ENCODE assay signal across 13 mouse cellular contexts in the genomic region with DNA sequence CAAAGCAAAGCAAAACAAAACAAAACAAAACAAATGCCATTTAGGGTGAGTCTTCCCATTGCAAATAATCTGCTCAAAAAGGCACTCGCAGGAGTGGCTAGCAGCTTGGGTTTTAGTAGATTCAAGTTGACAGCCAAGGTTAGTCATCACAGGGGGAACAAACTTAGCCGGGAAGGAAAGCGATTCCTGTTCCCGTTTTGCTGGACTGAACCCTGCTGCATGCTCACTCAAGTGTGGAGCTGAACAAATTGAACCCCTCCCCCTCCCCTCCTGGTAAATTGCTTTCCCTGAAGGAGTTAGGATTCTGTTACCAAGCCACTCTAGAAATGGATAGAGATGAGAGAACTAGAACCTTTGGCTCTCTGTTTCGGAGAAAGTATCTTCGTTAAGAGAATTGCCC. TPM values are rescaled to one million over a fixed set of nuclear protein-coding genes. Genes with fewer than 3 reads are reported as not detected.
DNase-seq lines count a peak whose midpoint lies in the region; ATAC-seq and TF ChIP-seq lines count a peak whose summit lies in the region.
"Had no signal": no experiment of that assay in that cellular context is flagged by ENCODE, and none has a peak within 500 bp of the region (broad histone marks: within the 10 kb centered on the region; RNA-seq: fewer than 3 reads in every experiment).

No protein-coding gene starts in this region.

- no peak overlapping the region for H3K4me2 ChIP-seq in kidney, embryonic 14.5 days (replicated peaks; ENCODE audit: low read depth, low read length)
- H3K4me2 ChIP-seq in forebrain, embryonic 12.5 days = no peak overlapping the region
- H3K4me2 ChIP-seq: liver, embryonic 12.5 days had no signal

- no peak overlapping the region for H3K9ac ChIP-seq in kidney, embryonic 14.5 days (ENCODE audit: low read depth, low read length)
- H3K9ac ChIP-seq in forebrain, embryonic 12.5 days = no peak overlapping the region
- H3K9ac ChIP-seq: liver, embryonic 12.5 days had no signal

- H3K9me3 ChIP-seq in kidney, embryonic 14.5 days (ENCODE audit: control insufficient read depth, low read length) = no peaks in the 10 kb centered on the region
- no peaks in the 10 kb centered on the region for H3K9me3 ChIP-seq in forebrain, embryonic 12.5 days
- H3K9me3 ChIP-seq: liver, embryonic 12.5 days had no signal

- TF ChIP-seq CTCF in brain, embryonic 14.5 days (IDR thresholded peaks at IDR 0.05; ENCODE audit: borderline replicate concordance, extremely low read depth, insufficient read depth, insufficient read length) = no peak

- 16% methylated on average over 6 of the region's 6 CpGs for WGBS in kidney, embryonic 14.5 days
- WGBS in forebrain, embryonic 12.5 days = 40% methylated on average over 6 of the region's 6 CpGs

- no peak overlapping the region; the same call in 1 of the 2 replicates for H3K27ac ChIP-seq in kidney, embryonic 14.5 days (ENCODE audit: low read depth, low read length)
- H3K27ac ChIP-seq in forebrain, embryonic 12.5 days = no peak overlapping the region
- H3K27ac ChIP-seq: heart, adult 2 months; liver, embryonic 12.5 days had no signal

- peak; percentile 55 for DNase-seq in kidney, adult 11 months
- DNase-seq in brain, embryonic 14.5 days (ENCODE audit: low read depth) = peak; percentile 49
- DNase-seq in forelimb bud, embryonic 11.5 days (ENCODE audit: low read depth, low spot score) = peak; percentile 21
- DNase-seq in kidney, postnatal 36 days = peak; percentile 76 to 80
- DNase-seq in T-cell, adult 2 months (ENCODE audit: low spot score) = no peak
- no peak for DNase-seq in adrenal gland, postnatal 36 days
- DNase-seq: cerebellum, adult 9-11 months; heart, adult 2 months; heart, postnatal 10 days had no signal

- H3K27me3 ChIP-seq in kidney, embryonic 14.5 days (ENCODE audit: control insufficient read depth, insufficient read depth, low read length) = no peaks in the 10 kb centered on the region
- H3K27me3 ChIP-seq in forebrain, embryonic 12.5 days = peaks cover 12% of the 10 kb centered on the region

- no peaks in the 10 kb centered on the region for H3K36me3 ChIP-seq in kidney, embryonic 14.5 days (ENCODE audit: control insufficient read depth, insufficient read depth, low read length)
- H3K36me3 ChIP-seq in forebrain, embryonic 12.5 days (replicated peaks) = no peaks in the 10 kb centered on the region
- H3K36me3 ChIP-seq: liver, embryonic 12.5 days had no signal

- no peak for ATAC-seq in kidney, embryonic 14.5 days (ENCODE audit: low FRiP score, low TSS enrichment)
- no peak for ATAC-seq in forebrain, embryonic 12.5 days (ENCODE audit: low FRiP score)
- ATAC-seq: intestine, embryonic 16.5 days; liver, embryonic 12.5 days had no signal

- peaks cover 15% of the 10 kb centered on the region for H3K4me1 ChIP-seq in kidney, embryonic 14.5 days (ENCODE audit: control insufficient read depth, insufficient read depth, low read length)
- peaks cover 19% of the 10 kb centered on the region for H3K4me1 ChIP-seq in forebrain, embryonic 12.5 days

- H3K4me3 ChIP-seq in kidney, embryonic 14.5 days (ENCODE audit: low read length) = no peak overlapping the region
- H3K4me3 ChIP-seq in forebrain, embryonic 12.5 days (replicated peaks) = no peak overlapping the region
- H3K4me3 ChIP-seq: heart, adult 2 months; liver, embryonic 12.5 days had no signal

- no peak for TF ChIP-seq POLR2A in brain, embryonic 14.5 days (IDR thresholded peaks at IDR 0.05; ENCODE audit: borderline replicate concordance, extremely low read depth, insufficient read depth, insufficient read length, poor library complexity, severe bottlenecking)

RNA-seq across cellular contexts. Expression of a gene that starts 3.3 kb away (rescaled TPM):
- polyA plus RNA-seq in kidney, embryonic 14.5 days (2014; fragmentation: Nextera tagmentation; extraction: Ambion mirVana) = 25.6 and 62.5 TPM in 2 replicates
- polyA plus RNA-seq in brain, embryonic 14.5 days (2012; rRNA removed) = 42.0 and 44.8 TPM in 2 replicates
- 10 to 100 TPM; 34.8 to 40.7 TPM for total RNA-seq in adrenal gland, postnatal 36 days (2021)
- 99.1 and 103 TPM in 2 replicates for polyA plus RNA-seq in forebrain, embryonic 12.5 days (2016; fragmentation: Nextera tagmentation; extraction: Ambion mirVana)

Comparison
In these comparisons a context has a peak if more than half of its experiments do, and no peak if none do; other contexts are left out.
1. DNase-seq: peak in kidney, adult 11 months (single experiment), brain, embryonic 14.5 days (single experiment), forelimb bud, embryonic 11.5 days (single experiment) and kidney, postnatal 36 days (2 of 2); none in T-cell, adult 2 months (single experiment) and adrenal gland, postnatal 36 days (0 of 2).